Mouse (Mus musculus) cerebellum, adult 2 months (tissue): ENCODE data around the gene Bcap31. TPM values are rescaled to one million over a fixed set of nuclear protein-coding genes. Genes with fewer than 3 reads are reported as not detected.
"Not testable (repeated sequence)": the region's sequence is repeated elsewhere in the genome, so short reads cannot be mapped to it uniquely, and the experiment has no call there.

ENCODE experiments used
- DNase-seq, 2 experiments: peaks; one replicate each; pipeline ENCODE4 v3.0.0; 2021
- H3K27ac ChIP-seq: fragments of 200-500 bp; 2 replicates; pipeline ENCODE4 v1.5.1; 2012; ENCODE audit warnings: low read length, control low read depth, inconsistent platforms; ENCODE audit not compliant: insufficient read depth
- H3K27me3 ChIP-seq: fragments of 200-500 bp; 2 replicates; pipeline ENCODE4 v1.6.1; 2012; ENCODE audit warnings: inconsistent platforms, mild to moderate bottlenecking, low read length, moderate library complexity; ENCODE audit not compliant: control insufficient read depth, insufficient read depth
- H3K4me1 ChIP-seq: fragments of 200-500 bp; 2 replicates; pipeline ENCODE4 v1.6.1; 2011; ENCODE audit warnings: low read length; ENCODE audit not compliant: control insufficient read depth, insufficient read depth
- H3K4me3 ChIP-seq: fragments of 200-500 bp; replicated peaks from 2 replicates; pipeline ENCODE3; 2011; ENCODE audit warnings: mild to moderate bottlenecking, low read depth, low read length, control low read depth; ENCODE audit not compliant: insufficient read depth
- CTCF ChIP-seq: fragments of 200-500 bp; IDR thresholded peaks from 2 replicates; pipeline ENCODE4 v1.5.1; 2011; ENCODE audit warnings: low read depth, mild to moderate bottlenecking, control low read depth, low read length, moderate library complexity, borderline replicate concordance; ENCODE audit not compliant: insufficient read depth
- POLR2A ChIP-seq: fragments of 200-500 bp; IDR thresholded peaks from 2 replicates; pipeline ENCODE4 v1.6.1; 2011; ENCODE audit warnings: low read length, control low read depth, borderline replicate concordance; ENCODE audit not compliant: insufficient read depth
- WGBS: fragments of 180-500 bp; shearing (Covaris S2); methylation state at CpG from one replicate; pipeline ENCODE4 v1.1.7; 2018; 5-methylcytosine and 5-hydroxymethylcytosine counted together
- polyA plus RNA-seq: library from polyadenylated mRNA; depleted of rRNA; stranded (reverse); fragments of >200 nt; gene quantifications from 2 replicates; pipeline ENCODE4 v1.2.3, GENCODE M21; 2012; rRNA removed

Bcap31 gene
- 115 and 127 TPM in 2 replicates for polyA plus RNA-seq

GRCm38 (mm10) chrX:73716109-73716661, at the start of gene Bcap31, which contains the start of gene Abcd1:
Bcap31 (minus strand) TSS chrX:73716175.
Abcd1 (plus strand) TSS chrX:73716597.
- Histone ChIP-seq H3K4me1 (peaks cover 4% of the 10 kb centered on the region; the same call in 1 of the 2 replicates), H3K27ac (peak within 1 kb of the TSS; percentile 86), H3K4me3 (peak within 1 kb of the TSS; percentile 61), H3K27me3 (no peaks in the 10 kb centered on the region)
- no peak for TF ChIP-seq POLR2A
- no peak for TF ChIP-seq CTCF
- 8% methylated on average over 44 of the region's 45 CpGs for WGBS
- peak; percentile 88 to 89 for DNase-seq

DNA sequence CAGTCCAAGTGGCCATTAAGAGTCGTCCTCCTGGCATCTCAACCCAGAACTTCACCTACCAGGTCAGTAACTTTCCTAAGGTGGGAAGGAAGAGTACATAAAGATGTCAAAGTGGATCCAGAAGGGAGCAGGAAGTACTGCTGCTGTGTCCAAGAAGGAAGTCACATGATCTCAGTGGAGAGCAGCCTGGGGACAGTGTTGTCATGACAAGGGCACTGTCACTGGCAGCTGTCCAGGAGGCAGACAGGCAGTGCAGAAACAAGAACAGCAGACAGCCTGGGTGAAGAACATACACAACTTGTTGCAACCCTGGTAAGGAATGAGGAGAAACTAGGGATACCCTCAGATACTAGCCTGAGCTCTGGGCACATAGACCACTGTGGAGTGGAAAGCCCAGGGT, 49.3 kb upstream of the Bcap31 start:
- TF ChIP-seq POLR2A = no peak
- no peak for TF ChIP-seq CTCF
- peak in 1 of 2 experiments; percentile 32 for DNase-seq
- H3K4me3 ChIP-seq = no peak overlapping the region
- no peaks in the 10 kb centered on the region for H3K27me3 ChIP-seq
- H3K4me1 ChIP-seq = no peaks in the 10 kb centered on the region; the same call in 1 of the 2 replicates
- WGBS = 47% methylated on average over 1 of the region's 1 CpGs
- no peak overlapping the region for H3K27ac ChIP-seq

GRCm38 (mm10) chrX:73758611-73759290, 42.8 kb upstream of the Bcap31 start:
- peak overlapping the region; percentile 47 for H3K27ac ChIP-seq

DNA sequence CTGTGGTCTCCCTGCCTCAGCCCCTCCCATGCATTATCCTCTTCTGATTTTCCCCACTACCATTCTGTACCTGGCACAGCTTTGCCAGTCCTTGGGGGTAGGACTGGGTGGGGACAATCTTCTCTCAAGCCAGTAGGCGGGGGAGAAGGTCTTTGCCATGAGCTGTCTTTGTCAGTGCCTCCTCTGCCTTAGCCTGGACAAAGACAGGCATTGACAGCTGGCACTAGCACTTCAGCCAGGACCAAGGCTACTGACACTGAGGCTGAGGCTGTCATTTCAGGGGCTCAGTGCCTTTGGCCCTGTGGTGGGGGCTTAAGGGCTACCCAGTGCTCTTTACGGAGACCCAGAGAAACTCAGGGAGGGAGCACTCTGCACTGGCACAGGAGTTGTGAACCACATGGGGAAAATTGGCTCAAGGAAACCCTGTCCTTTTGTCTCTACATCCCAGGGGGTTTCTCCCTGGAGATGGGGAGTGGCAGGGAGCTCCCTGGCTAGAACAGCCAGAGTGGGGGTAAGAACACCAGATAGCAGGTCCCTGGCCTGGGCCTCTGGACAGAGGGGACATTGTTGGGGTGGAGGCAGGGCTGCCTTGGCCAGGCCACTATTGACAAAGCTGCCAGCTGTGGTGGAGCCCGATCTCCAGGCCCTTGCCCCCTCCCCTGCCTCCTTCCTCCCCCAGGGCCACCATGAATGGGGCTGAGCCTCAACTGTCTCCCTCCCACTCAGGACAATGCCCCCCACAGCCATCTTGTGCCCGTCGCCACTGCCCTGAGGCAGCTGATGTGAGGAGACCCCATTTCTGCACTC, 40.6 kb upstream of the Bcap31 start, which contains the start of gene Plxnb3:
Gene Plxnb3, plus strand, starts transcription at position 757 of the 807 bp plus-strand sequence.
- H3K4me3 ChIP-seq = no peak within 1 kb of the TSS
- peak in 1 of 2 experiments; percentile 36 for DNase-seq
- WGBS = 70% methylated on average over 5 of the region's 5 CpGs
- H3K27ac ChIP-seq = peak within 1 kb of the TSS; percentile 43; the same call in 1 of the 2 replicates
- H3K27me3 ChIP-seq = no peaks in the 10 kb centered on the region
- no peak for TF ChIP-seq POLR2A
- peaks cover 21% of the 10 kb centered on the region for H3K4me1 ChIP-seq

More at GRCm38 (mm10) chrX:73758611-73759290, 42.8 kb upstream of the Bcap31 start:
- H3K4me1 ChIP-seq = peaks cover 21% of the 10 kb centered on the region
- H3K4me3 ChIP-seq = no peak overlapping the region
- WGBS = 32% methylated on average over 13 of the region's 13 CpGs
- no peaks in the 10 kb centered on the region for H3K27me3 ChIP-seq
- peak; percentile 69 to 81 for DNase-seq
- no peak for TF ChIP-seq CTCF
- TF ChIP-seq POLR2A = no peak

- 94% methylated on average over 1 of the region's 1 CpGs for WGBS
- H3K27me3 ChIP-seq = no peaks in the 10 kb centered on the region
- H3K4me3 ChIP-seq = no peak overlapping the region
- no peak for DNase-seq
- TF ChIP-seq CTCF = no peak
- TF ChIP-seq POLR2A = no peak
- no peak overlapping the region for H3K27ac ChIP-seq
- H3K4me1 ChIP-seq = no peaks in the 10 kb centered on the region
Observed at GRCm38 (mm10) chrX:73748977-73749376, 33.0 kb upstream of the Bcap31 start.

- Histone ChIP-seq H3K27ac (no peak overlapping the region), H3K4me1 (no peaks in the 10 kb centered on the region), H3K27me3 (no peaks in the 10 kb centered on the region), H3K4me3 (no peak overlapping the region)
- WGBS = 74% methylated on average over 1 of the region's 1 CpGs
- TF ChIP-seq POLR2A (no peak), CTCF (no peak)
- DNase-seq = no peak
Observed at GRCm38 (mm10) chrX:73744774-73745481, 29.0 kb upstream of the Bcap31 start.

GRCm38 (mm10) chrX:73739841-73740240, 23.9 kb upstream of the Bcap31 start:
- 96% methylated on average over 7 of the region's 7 CpGs for WGBS
- H3K27ac ChIP-seq, H3K4me1 ChIP-seq, DNase-seq, H3K27me3 ChIP-seq, H3K4me3 ChIP-seq: not testable (repeated sequence)
